Mouse (Mus musculus) midbrain, embryonic 14.5 days (tissue): ENCODE results near the gene Fbp2. TPM values are rescaled to one million over a fixed set of nuclear protein-coding genes. Genes with fewer than 3 reads are reported as not detected.

Source experiments
- polyA plus RNA-seq: library from polyadenylated mRNA; unstranded; fragments of >200 nt; fragmentation: Nextera tagmentation; extraction: Ambion mirVana; gene quantifications from 2 replicates; pipeline ENCODE4 v1.2.1, GENCODE M21; 2014

Gene Fbp2
- polyA plus RNA-seq, 1 experiment from 2014 or later: 0.83 TPM

Other genes with a start within 250 kb of the Fbp2 start
- 12.0 and 12.2 TPM in 2 replicates for gene 6720489N17Rik, start 234.2 kb downstream of the Fbp2 start, polyA plus RNA-seq
- 36.7 and 42.9 TPM in 2 replicates for gene Platr25, start 97.7 kb downstream of the Fbp2 start, polyA plus RNA-seq
- 9.7 and 11.9 TPM in 2 replicates for gene Gm5141, start 72.6 kb downstream of the Fbp2 start, polyA plus RNA-seq
- not detected in 2 replicates for gene Fbp1, start 29.9 kb upstream of the Fbp2 start, polyA plus RNA-seq
- gene 2010111I01Rik, start 106.5 kb upstream of the Fbp2 start, polyA plus RNA-seq: 23.0 and 32.0 TPM in 2 replicates